Mouse (Mus musculus) spleen, embryonic (tissue): ENCODE data around the gene Trim2.

Experiments used
- CTCF ChIA-PET: fragments of 350-600 bp; sonication (Branson Sonifier 250); formaldehyde crosslinking; loops from one replicate; lab custom pipeline; 2022; lab: Charles Lee

Gene Trim2

GRCm38 (mm10) chr3:84200559-84201420 lies 105.9 kb downstream of the Trim2 start:
- CTCF ChIA-PET, result no interaction called here

DNA sequence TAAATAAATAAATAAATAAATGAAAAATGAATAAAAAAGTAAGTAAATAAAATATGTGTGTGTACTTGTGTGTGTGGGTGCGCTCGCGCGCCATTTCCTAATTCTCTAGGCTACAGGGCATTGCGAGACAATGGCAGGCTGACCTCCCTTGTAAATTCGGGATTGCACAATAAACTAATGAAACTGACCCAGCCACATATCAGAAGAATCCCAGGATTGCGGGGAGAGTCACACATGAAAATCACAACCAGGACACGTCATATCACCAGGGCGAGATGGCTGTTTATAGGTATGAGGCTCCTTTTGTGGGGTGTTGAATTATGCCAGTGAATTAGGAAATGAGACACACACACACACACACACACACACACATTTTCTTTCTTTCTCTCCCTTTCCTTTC lies 107.2 kb downstream of the Trim2 start:
- CTCF ChIA-PET, result no interaction called here

DNA sequence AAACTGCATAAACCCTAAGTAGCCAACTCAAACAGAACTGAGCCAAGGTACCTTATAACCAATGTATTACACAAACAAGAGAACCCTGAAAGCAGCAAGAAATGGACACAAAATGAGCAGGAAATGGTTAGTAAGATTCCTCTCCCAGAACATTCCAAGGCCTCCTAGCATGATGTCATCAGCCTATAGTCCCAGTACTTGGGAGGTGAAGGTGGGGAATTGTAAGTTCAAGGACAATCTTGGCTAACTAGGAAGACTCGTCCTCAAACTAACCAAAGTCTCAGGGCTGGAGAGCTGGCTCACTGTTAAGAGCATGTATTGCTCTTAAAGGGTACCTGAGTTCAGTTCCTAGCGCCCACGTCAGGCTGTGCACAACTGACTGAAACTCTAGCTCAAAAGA lies 108.4 kb downstream of the Trim2 start:
- CTCF ChIA-PET, result no interaction called here

GRCm38 (mm10) chr3:84193881-84194280 lies 112.8 kb downstream of the Trim2 start:
- CTCF ChIA-PET, result no interaction called here

DNA sequence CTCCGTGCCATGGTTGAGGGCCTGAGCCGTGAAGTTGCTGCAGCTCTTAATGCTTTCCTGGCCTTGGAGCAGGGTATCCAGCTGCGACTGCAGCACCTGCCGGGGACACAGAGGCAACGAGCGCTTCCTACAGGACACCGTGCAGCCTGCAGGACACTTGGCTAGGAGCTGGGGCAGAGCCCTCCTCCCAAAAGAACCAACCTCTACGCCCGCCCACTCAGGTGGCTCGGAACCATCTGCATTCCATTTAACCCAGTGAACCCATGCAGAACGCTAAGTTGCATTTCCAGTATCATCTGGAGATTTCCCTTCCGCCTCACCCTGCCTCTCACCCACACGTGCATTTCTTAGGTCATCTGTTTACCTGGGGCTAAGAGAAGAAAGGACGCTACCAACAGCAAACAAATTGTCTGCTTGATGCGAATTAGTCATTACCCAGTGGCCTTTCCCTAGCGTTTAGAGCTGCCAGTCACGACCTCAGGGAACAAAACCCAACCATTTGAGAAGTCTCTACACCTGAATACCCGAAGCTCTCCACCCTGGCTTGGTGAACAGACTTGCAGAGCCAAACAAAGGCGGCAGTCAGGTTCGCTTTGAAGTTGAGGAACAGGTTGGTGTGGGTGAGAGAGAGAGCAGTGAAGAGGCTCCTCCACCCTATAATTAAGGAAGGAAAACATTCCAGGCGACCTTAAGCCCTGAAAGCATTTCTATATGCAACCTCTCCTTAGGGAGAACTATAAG lies 115.4 kb downstream of the Trim2 start:
- CTCF ChIA-PET, result no interaction called here

- CTCF ChIA-PET, result interaction anchor here (0.7 kb wide), 1 partner anchor 244 kb away, joined by 10 read pairs; no protein-coding TSS in a partner anchor
These were observed 116.1 kb downstream of the Trim2 start for GRCm38 (mm10) chr3:84190513-84191061.

DNA sequence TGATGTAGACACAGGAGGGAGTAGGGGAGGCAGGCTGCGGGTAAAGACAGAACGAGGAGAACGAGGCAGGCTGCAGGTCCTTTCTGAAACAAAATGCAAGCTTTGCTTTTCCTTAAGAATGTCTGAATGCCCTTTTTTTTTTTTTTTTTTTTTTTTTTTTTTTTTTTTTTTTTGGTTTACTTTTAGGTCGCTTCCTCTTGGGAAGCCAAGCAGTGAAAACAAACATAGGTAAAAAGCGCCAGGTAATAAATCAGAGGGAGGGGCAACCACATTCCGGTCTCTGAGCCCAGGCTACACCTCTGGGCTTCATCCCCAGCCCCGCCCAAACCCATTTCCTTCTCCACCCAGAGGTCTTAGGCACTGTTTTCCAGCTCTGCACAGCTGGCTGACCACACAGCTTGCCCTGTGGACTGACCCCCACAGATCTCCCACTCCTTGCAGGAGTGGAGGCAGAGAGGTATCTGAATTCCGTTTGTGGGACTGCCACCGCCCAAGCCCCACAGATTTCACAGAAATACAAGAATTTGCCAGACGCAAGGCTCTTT lies 117.0 kb downstream of the Trim2 start:
- CTCF ChIA-PET, result interaction anchor here (0.6 kb wide), 1 partner anchor 52 kb away, joined by 4 read pairs; no protein-coding TSS in a partner anchor

DNA sequence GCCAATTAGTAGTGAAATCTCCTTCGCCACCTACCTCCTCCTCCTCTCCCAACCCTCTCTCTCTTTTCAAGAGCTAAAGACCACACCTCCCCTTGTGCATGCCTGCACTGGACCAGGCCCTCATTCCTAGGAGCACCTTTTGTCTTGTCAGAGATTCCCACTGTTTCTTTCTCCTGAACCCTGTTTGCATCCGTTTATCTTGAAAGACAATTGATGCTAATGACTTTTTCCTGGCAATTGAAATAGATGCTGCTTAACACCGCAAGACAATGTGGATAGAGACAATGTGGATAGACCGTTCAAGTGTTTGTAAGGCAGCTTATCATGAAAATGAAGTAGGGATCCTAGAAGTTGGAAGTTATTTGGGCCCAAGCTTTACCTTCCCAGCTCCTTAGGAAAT lies 125.0 kb downstream of the Trim2 start:
- CTCF ChIA-PET, result no interaction called here

GRCm38 (mm10) chr3:84181102-84181501 lies 125.6 kb downstream of the Trim2 start:
- CTCF ChIA-PET, result no interaction called here

DNA sequence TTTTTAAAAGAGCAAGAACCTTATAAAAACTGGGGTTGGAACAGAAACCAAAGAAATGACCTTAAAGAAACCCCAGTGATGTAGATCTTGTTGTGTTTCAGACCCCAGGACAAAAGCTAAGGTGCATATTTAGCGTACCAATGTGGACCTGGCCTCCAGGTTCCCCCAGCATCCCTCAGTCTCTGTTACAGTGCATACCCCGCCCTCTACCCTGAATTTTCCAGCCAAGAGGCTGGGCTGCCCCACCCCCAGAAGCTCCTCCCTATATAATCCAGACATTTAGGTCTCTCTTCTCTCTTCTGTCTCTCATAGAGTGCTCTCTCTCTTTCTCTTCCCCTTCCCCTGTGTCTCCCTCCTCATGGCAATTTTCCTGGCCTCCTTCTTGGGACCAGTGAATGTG lies 126.4 kb downstream of the Trim2 start:
- CTCF ChIA-PET, result no interaction called here

DNA sequence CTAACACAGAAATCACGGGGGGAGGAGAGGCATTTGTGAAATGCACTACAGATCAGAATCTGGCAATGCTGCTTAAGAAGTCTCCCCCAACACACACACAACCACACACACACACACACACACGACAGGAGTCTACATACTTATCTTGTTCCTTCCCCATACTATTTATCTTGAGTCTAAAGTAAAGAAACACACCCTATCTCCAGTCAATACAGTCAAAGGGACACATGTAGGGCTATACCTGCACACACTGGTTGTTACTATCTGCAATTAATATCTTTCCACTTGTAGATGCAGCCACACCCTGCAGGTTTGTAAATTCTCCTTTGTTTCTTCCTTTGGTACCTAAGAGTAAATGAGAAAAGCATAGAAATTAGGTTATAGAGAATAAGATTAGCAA lies 128.8 kb downstream of the Trim2 start:
- CTCF ChIA-PET, result no interaction called here

- CTCF ChIA-PET, result interaction anchor here (0.6 to 0.7 kb wide), 2 partner anchors 46 to 84 kb away, joined by 5 to 9 read pairs; no protein-coding TSS in a partner anchor
These were observed 131.1 kb downstream of the Trim2 start for GRCm38 (mm10) chr3:84175337-84176315.

- CTCF ChIA-PET, result no interaction called here
These were observed 133.0 kb downstream of the Trim2 start, which contains the start of gene Gm6525 for GRCm38 (mm10) chr3:84173581-84174154. TSS of gene Gm6525 (plus strand) at chr3:84174104.

GRCm38 (mm10) chr3:84172406-84172805 lies 134.3 kb downstream of the Trim2 start:
- CTCF ChIA-PET, result interaction anchor here (0.7 kb wide), 1 partner anchor 166 kb away, joined by 5 read pairs; no protein-coding TSS in a partner anchor

GRCm38 (mm10) chr3:84169393-84170005 lies 137.2 kb downstream of the Trim2 start:
- CTCF ChIA-PET, result interaction anchor here (0.9 kb wide), 1 partner anchor 144 kb away, joined by 3 read pairs; no protein-coding TSS in a partner anchor

DNA sequence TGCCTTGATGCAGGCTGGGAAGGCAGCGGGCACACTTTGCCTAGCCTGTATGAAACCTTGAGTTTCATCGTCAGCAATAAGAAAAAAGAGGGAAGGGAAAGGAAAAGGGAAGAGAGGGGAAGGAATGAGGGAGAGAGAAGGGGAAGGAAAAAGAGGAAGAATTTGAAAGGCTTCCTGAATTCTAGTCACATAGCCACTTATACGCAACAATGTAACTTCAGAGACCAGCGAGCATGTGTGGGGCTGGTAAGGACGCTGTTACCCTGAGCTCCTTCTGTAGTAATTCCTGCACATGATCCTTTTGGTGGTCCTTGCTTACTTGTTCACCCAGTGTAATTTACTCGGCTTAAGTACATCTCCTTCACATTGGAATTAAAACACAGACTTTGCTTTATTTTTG lies 137.7 kb downstream of the Trim2 start:
- CTCF ChIA-PET, result no interaction called here

GRCm38 (mm10) chr3:84166073-84166472 lies 140.6 kb downstream of the Trim2 start:
- CTCF ChIA-PET, result no interaction called here

- CTCF ChIA-PET, result no interaction called here
These were observed 141.3 kb downstream of the Trim2 start for GRCm38 (mm10) chr3:84165391-84165790.

GRCm38 (mm10) chr3:84157559-84158350 lies 148.9 kb downstream of the Trim2 start:
- CTCF ChIA-PET, result interaction anchor here (0.6 kb wide), 2 partner anchors 37 to 292 kb away, joined by 3 to 5 read pairs; no protein-coding TSS in a partner anchor
